ENCODE assay signal across 23 mouse cellular contexts in genomic region chr7:134415014-134415413, GRCm38 (mm10). TPM values are rescaled to one million over a fixed set of nuclear protein-coding genes. Genes with fewer than 3 reads are reported as not detected.
DNase-seq lines count a peak whose midpoint lies in the region; ATAC-seq and TF ChIP-seq lines count a peak whose summit lies in the region.
"Had no signal": no experiment of that assay in that cellular context is flagged by ENCODE, and none has a peak within 500 bp of the region (broad histone marks: within the 10 kb centered on the region; RNA-seq: fewer than 3 reads in every experiment).

No protein-coding gene starts in this region.

- H3K4me1 ChIP-seq in hindbrain, postnatal 0 days (ENCODE audit: insufficient read depth, low read length): no peaks in the 10 kb centered on the region
- H3K4me1 ChIP-seq in hindbrain, embryonic 11.5 days (replicated peaks; ENCODE audit: control insufficient read depth, insufficient read depth, low read length): 0 out of 2 replicates have a peak, but pooled peaks cover 2% of the 10 kb centered on the region
- no peaks in the 10 kb centered on the region; the same call in 1 of the 2 replicates for H3K4me1 ChIP-seq in lung, embryonic 14.5 days (ENCODE audit: insufficient read depth)
- H3K4me1 ChIP-seq: forebrain, embryonic 10.5 days; hindbrain, embryonic 12.5 days; liver, embryonic 13.5 days; megakaryocyte, embryonic 14.5 days; midbrain, embryonic 13.5 days had no signal

- peak; percentile 11; the same call in 1 of the 2 replicates for TF ChIP-seq CTCF in hindbrain, postnatal 0 days (IDR thresholded peaks at IDR 0.05; ENCODE audit: low read depth)
- peak; percentile 38 for TF ChIP-seq CTCF in lung, embryonic 14.5 days (IDR thresholded peaks at IDR 0.05; ENCODE audit: low read depth)

- 95% methylated on average over 9 of the region's 9 CpGs for WGBS in hindbrain, postnatal 0 days
- 95% methylated on average over 9 of the region's 9 CpGs for WGBS in hindbrain, embryonic 11.5 days
- WGBS in lung, embryonic 14.5 days: 92% methylated on average over 9 of the region's 9 CpGs

- H3K27me3 ChIP-seq in hindbrain, postnatal 0 days (ENCODE audit: insufficient read depth, low read length): no peaks in the 10 kb centered on the region
- H3K27me3 ChIP-seq in hindbrain, embryonic 11.5 days (ENCODE audit: control insufficient read depth, insufficient read depth, low read length): no peaks in the 10 kb centered on the region
- H3K27me3 ChIP-seq in lung, embryonic 14.5 days (ENCODE audit: insufficient read depth, low read length): no peaks in the 10 kb centered on the region
- H3K27me3 ChIP-seq: embryonic facial prominence, embryonic 13.5 days; heart, embryonic 15.5 days; hindbrain, embryonic 12.5 days; liver, embryonic 13.5 days; midbrain, embryonic 13.5 days had no signal

- no peak overlapping the region for H3K4me2 ChIP-seq in hindbrain, postnatal 0 days (ENCODE audit: low read depth, low read length)
- H3K4me2 ChIP-seq in hindbrain, embryonic 11.5 days (replicated peaks; ENCODE audit: low read depth, low read length): no peak overlapping the region
- no peak overlapping the region for H3K4me2 ChIP-seq in lung, embryonic 14.5 days
- H3K4me2 ChIP-seq: embryonic facial prominence, embryonic 13.5 days; heart, embryonic 15.5 days; hindbrain, embryonic 12.5 days; limb, embryonic 13.5 days; liver, embryonic 13.5 days; midbrain, embryonic 13.5 days had no signal

- H3K36me3 ChIP-seq in hindbrain, postnatal 0 days (ENCODE audit: insufficient read depth, low read length): no peaks in the 10 kb centered on the region
- H3K36me3 ChIP-seq in hindbrain, embryonic 11.5 days (ENCODE audit: control insufficient read depth, insufficient read depth, low read length): no peaks in the 10 kb centered on the region
- H3K36me3 ChIP-seq in lung, embryonic 14.5 days (ENCODE audit: insufficient read depth): no peaks in the 10 kb centered on the region
- H3K36me3 ChIP-seq: embryonic facial prominence, embryonic 13.5 days; forebrain, embryonic 10.5 days; heart, embryonic 15.5 days; hindbrain, embryonic 12.5 days; limb, embryonic 13.5 days; liver, embryonic 13.5 days; midbrain, embryonic 13.5 days had no signal

- no peak for DNase-seq in hindbrain, postnatal 0 days (ENCODE audit: low spot score)
- no peak for DNase-seq in hindbrain, embryonic 11.5 days (ENCODE audit: low spot score)
- DNase-seq in lung, embryonic 14.5 days: no peak
- DNase-seq in lung, postnatal 10 days: no peak
- peak; percentile 40 for DNase-seq in R1 (ENCODE audit: low read depth, low spot score)
- no peak for DNase-seq in adrenal gland, adult (ENCODE audit: inconsistent age in 2 of 2, low spot score in 1 of 2)
- DNase-seq in gastrocnemius, postnatal 10 days: no peak
- DNase-seq: cerebellum, adult 11-12 months; cerebellum, adult 9-11 months; liver, embryonic 13.5 days had no signal

- H3K9me3 ChIP-seq in hindbrain, postnatal 0 days (ENCODE audit: low read length): no peaks in the 10 kb centered on the region
- no peaks in the 10 kb centered on the region for H3K9me3 ChIP-seq in hindbrain, embryonic 11.5 days (ENCODE audit: control insufficient read depth, low read length)
- H3K9me3 ChIP-seq in lung, embryonic 14.5 days (ENCODE audit: low read depth, low read length): no peaks in the 10 kb centered on the region
- H3K9me3 ChIP-seq: embryonic facial prominence, embryonic 13.5 days; forebrain, embryonic 10.5 days; heart, embryonic 15.5 days; hindbrain, embryonic 12.5 days; limb, embryonic 13.5 days; liver, embryonic 13.5 days; megakaryocyte, embryonic 14.5 days; midbrain, embryonic 13.5 days had no signal

- H3K9ac ChIP-seq in hindbrain, postnatal 0 days (replicated peaks; ENCODE audit: low read length): no peak overlapping the region
- no peak overlapping the region for H3K9ac ChIP-seq in hindbrain, embryonic 11.5 days (ENCODE audit: low read depth, low read length)
- no peak overlapping the region for H3K9ac ChIP-seq in lung, embryonic 14.5 days
- H3K9ac ChIP-seq: embryonic facial prominence, embryonic 13.5 days; heart, embryonic 15.5 days; hindbrain, embryonic 12.5 days; limb, embryonic 13.5 days; liver, embryonic 13.5 days; midbrain, embryonic 13.5 days had no signal

- no peak for ATAC-seq in hindbrain, postnatal 0 days
- no peak for ATAC-seq in hindbrain, embryonic 11.5 days (ENCODE audit: low FRiP score)
- no peak for ATAC-seq in lung, embryonic 14.5 days (ENCODE audit: insufficient read depth)
- ATAC-seq: forebrain, embryonic 16.5 days; intestine, embryonic 16.5 days; midbrain, embryonic 13.5 days had no signal

- no peak overlapping the region for H3K4me3 ChIP-seq in hindbrain, postnatal 0 days (ENCODE audit: low read length)
- H3K4me3 ChIP-seq in hindbrain, embryonic 11.5 days (ENCODE audit: low read depth, low read length): no peak overlapping the region
- no peak overlapping the region for H3K4me3 ChIP-seq in lung, embryonic 14.5 days (ENCODE audit: low read depth, low read length)
- H3K4me3 ChIP-seq: embryonic facial prominence, embryonic 13.5 days; forebrain, embryonic 10.5 days; heart, embryonic 15.5 days; hindbrain, embryonic 12.5 days; left cerebral cortex, adult 2 months; limb, embryonic 13.5 days; liver, embryonic 13.5 days; megakaryocyte, embryonic 14.5 days; midbrain, embryonic 13.5 days had no signal

- no peak overlapping the region for H3K27ac ChIP-seq in hindbrain, postnatal 0 days
- H3K27ac ChIP-seq in hindbrain, embryonic 11.5 days (ENCODE audit: low read depth, low read length): no peak overlapping the region
- no peak overlapping the region for H3K27ac ChIP-seq in lung, embryonic 14.5 days (ENCODE audit: low read depth)
- H3K27ac ChIP-seq: embryonic facial prominence, embryonic 13.5 days; forebrain, embryonic 10.5 days; heart, embryonic 15.5 days; hindbrain, embryonic 12.5 days; left cerebral cortex, adult 2 months; limb, embryonic 13.5 days; liver, embryonic 13.5 days; midbrain, embryonic 13.5 days had no signal

RNA-seq across cellular contexts. Expression of gene D7Ertd443e, which starts 29.6 kb away (rescaled TPM):
- 0.16 and 0.25 TPM in 2 replicates for total RNA-seq in hindbrain, postnatal 0 days (2014; rRNA removed)
- polyA plus RNA-seq in hindbrain, postnatal 0 days (2015; fragmentation: Nextera tagmentation; extraction: Ambion mirVana): 0.40 and 0.41 TPM in 2 replicates
- 0.04 and 0.08 TPM in 2 replicates for polyA plus RNA-seq in hindbrain, embryonic 11.5 days (2014; fragmentation: Nextera tagmentation; extraction: Ambion mirVana)
- 0.17 and 0.28 TPM in 2 replicates for polyA plus RNA-seq in lung, embryonic 14.5 days (2014; fragmentation: Nextera tagmentation; extraction: Ambion mirVana)
- not detected for total RNA-seq in gastrocnemius, postnatal 10 days (2021)
- total RNA-seq: gastrocnemius, adult 8-10 months; monocyte, adult 5-6 weeks had no signal
- polyA plus RNA-seq: forebrain, embryonic 10.5 days; forebrain, embryonic 16.5 days; intestine, embryonic 16.5 days; liver, embryonic 13.5 days; small intestine, adult 2 months had no signal
